In the genomic region with DNA sequence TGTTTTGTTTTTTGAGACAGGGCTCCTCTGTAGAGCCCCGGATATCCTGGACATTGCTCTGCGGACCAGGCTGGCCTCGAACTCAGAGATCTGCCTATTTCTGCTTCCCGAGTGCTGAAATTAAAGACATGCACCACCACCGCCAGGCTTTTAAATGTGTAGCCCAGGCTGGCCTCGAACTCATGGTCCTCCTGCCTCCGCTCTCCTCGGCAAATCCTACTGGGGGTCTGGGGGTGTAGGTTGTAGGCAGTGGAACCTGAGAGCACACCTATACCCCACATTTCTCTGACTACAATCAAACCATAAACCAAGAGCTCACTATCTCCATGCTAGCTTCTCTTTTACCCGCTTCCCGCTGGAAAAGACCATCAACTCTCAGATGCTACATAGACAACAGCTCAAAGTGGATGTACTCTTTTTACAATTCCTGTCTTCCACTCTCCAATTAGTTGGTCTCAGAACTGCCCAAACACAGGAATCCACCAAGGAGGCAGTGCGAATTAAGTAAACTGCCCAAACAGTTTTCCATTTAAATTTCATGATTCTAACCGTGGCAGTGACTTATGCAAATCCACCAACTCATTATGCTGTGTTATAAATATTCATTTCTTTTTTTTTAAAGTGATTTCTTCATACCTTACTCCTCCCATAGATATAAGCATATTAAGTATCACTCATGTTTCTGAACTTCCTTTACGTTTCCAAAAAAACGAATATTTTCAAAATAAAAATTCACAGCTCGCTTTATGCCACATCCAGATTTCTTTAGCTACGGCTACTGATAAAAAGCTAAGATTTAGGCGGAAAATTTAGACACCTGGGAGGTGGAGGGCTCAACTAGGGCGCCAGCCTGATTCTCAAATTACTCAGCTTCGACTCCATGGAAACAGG, we compare ENCODE assay signal across 8 mouse cellular contexts. TPM values are rescaled to one million over a fixed set of nuclear protein-coding genes. Genes with fewer than 3 reads are reported as not detected.
DNase-seq lines count a peak whose midpoint lies in the region; ATAC-seq and TF ChIP-seq lines count a peak whose summit lies in the region.

No protein-coding gene starts in this region.

- peak overlapping the region; percentile 94 for H3K27ac ChIP-seq in layer of hippocampus, adult 2 months
- H3K27ac ChIP-seq in embryonic facial prominence, embryonic 11.5 days (replicated peaks; ENCODE audit: low read depth, low read length): peak overlapping the region; percentile 72; the same call in 1 of the 2 replicates
- H3K27ac ChIP-seq in hindbrain, postnatal 0 days: peak overlapping the region; percentile 88; the same call in 1 of the 2 replicates

- peak overlapping the region; percentile 78 for H3K9ac ChIP-seq in embryonic facial prominence, embryonic 11.5 days (replicated peaks; ENCODE audit: low read length)
- peak overlapping the region; percentile 72 for H3K9ac ChIP-seq in hindbrain, postnatal 0 days (replicated peaks; ENCODE audit: low read length)

- no peak for TF ChIP-seq CTCF in layer of hippocampus, adult 2 months (conservative IDR thresholded peaks at IDR 0.05)
- no peak for TF ChIP-seq CTCF in hindbrain, postnatal 0 days (IDR thresholded peaks at IDR 0.05; ENCODE audit: low read depth)

- peak overlapping the region; percentile 51 for H3K4me2 ChIP-seq in embryonic facial prominence, embryonic 11.5 days (ENCODE audit: low read depth, low read length)
- peak overlapping the region; percentile 96 for H3K4me2 ChIP-seq in hindbrain, postnatal 0 days (ENCODE audit: low read depth, low read length)

- H3K36me3 ChIP-seq in embryonic facial prominence, embryonic 11.5 days (replicated peaks; ENCODE audit: control insufficient read depth, insufficient read depth, low read depth, low read length): no peaks in the 10 kb centered on the region
- H3K36me3 ChIP-seq in hindbrain, postnatal 0 days (ENCODE audit: insufficient read depth, low read length): no peaks in the 10 kb centered on the region

- no peaks in the 10 kb centered on the region for H3K27me3 ChIP-seq in embryonic facial prominence, embryonic 11.5 days (ENCODE audit: control insufficient read depth, insufficient read depth, low read length)
- no peaks in the 10 kb centered on the region for H3K27me3 ChIP-seq in hindbrain, postnatal 0 days (ENCODE audit: insufficient read depth, low read length)

- H3K9me3 ChIP-seq in embryonic facial prominence, embryonic 11.5 days (replicated peaks; ENCODE audit: control insufficient read depth, low read length): no peaks in the 10 kb centered on the region
- no peaks in the 10 kb centered on the region for H3K9me3 ChIP-seq in hindbrain, postnatal 0 days (ENCODE audit: low read length)

- DNase-seq in layer of hippocampus, adult 2 months (ENCODE audit: low spot score in 2 of 2): no peak
- DNase-seq in layer of hippocampus, postnatal 36 days: no peak
- no peak for DNase-seq in embryonic facial prominence, embryonic 11.5 days (ENCODE audit: low spot score)
- no peak for DNase-seq in hindbrain, postnatal 0 days (ENCODE audit: low spot score)
- DNase-seq in naive thymus-derived CD4-positive, alpha-beta T cell, adult 2 months (ENCODE audit: low read depth): peak; percentile 19
- no peak for DNase-seq in urinary bladder, postnatal 25 days (ENCODE audit: low spot score)
- no peak for DNase-seq in layer of hippocampus, adult 11-12 months (ENCODE audit: low spot score)

- H3K4me3 ChIP-seq in layer of hippocampus, adult 2 months: peak overlapping the region; percentile 88
- peak overlapping the region; percentile 75 for H3K4me3 ChIP-seq in embryonic facial prominence, embryonic 11.5 days (ENCODE audit: low read depth, low read length)
- H3K4me3 ChIP-seq in hindbrain, postnatal 0 days (ENCODE audit: low read length): peak overlapping the region; percentile 74

- WGBS in embryonic facial prominence, embryonic 11.5 days: 47% methylated on average over 19 of the region's 19 CpGs
- 41% methylated on average over 19 of the region's 19 CpGs for WGBS in hindbrain, postnatal 0 days

- H3K4me1 ChIP-seq in embryonic facial prominence, embryonic 11.5 days (ENCODE audit: control insufficient read depth, insufficient read depth, low read length): no peaks in the 10 kb centered on the region
- H3K4me1 ChIP-seq in hindbrain, postnatal 0 days (ENCODE audit: insufficient read depth, low read length): peaks cover 6% of the 10 kb centered on the region

- ATAC-seq in embryonic facial prominence, embryonic 11.5 days (replicated peaks; ENCODE audit: insufficient number of reproducible peaks, low FRiP score, low TSS enrichment, low read depth): no peak
- no peak for ATAC-seq in hindbrain, postnatal 0 days
- ATAC-seq in erythroid progenitor cell, adult 5-6 weeks (replicated peaks; ENCODE audit: low FRiP score, poor library complexity, severe bottlenecking): no peak

RNA-seq across cellular contexts. Expression of a gene that starts 0.9 kb away (rescaled TPM):
- 10 to 100 TPM in 1 of 2 experiments, 1 to 10 TPM in 1; 8.9 to 10.8 TPM for total RNA-seq in layer of hippocampus, adult 2 months (2021)
- 10 to 100 TPM; 11.0 to 11.4 TPM for total RNA-seq in layer of hippocampus, postnatal 36 days (2021)
- polyA plus RNA-seq in embryonic facial prominence, embryonic 11.5 days (2014; fragmentation: Nextera tagmentation; extraction: Ambion mirVana): 21.1 and 22.3 TPM in 2 replicates
- total RNA-seq in hindbrain, postnatal 0 days (2014; rRNA removed): 3.1 and 4.9 TPM in 2 replicates
- polyA plus RNA-seq in hindbrain, postnatal 0 days (2015; fragmentation: Nextera tagmentation; extraction: Ambion mirVana): 3.9 and 4.0 TPM in 2 replicates
- total RNA-seq in erythroid progenitor cell, adult 5-6 weeks (2015; ENCODE audit: low replicate concordance): 8.6 and 13.4 TPM in 2 replicates
- 15.2 and 23.7 TPM in 2 replicates for total RNA-seq in erythroid progenitor cell, adult 5-6 weeks (2017; ENCODE audit: low replicate concordance)
